Mouse (Mus musculus) ES-Bruce4 (cell line): ENCODE data around the gene Lmo7. TPM values are rescaled to one million over a fixed set of nuclear protein-coding genes. Genes with fewer than 3 reads are reported as not detected.

Source experiments
- H3K27ac ChIP-seq: 2 replicates; pipeline ENCODE4 v1.5.1; 2012; ENCODE audit warnings: low read length, inconsistent platforms; ENCODE audit not compliant: insufficient read depth
- H3K27me3 ChIP-seq: 2 replicates; pipeline ENCODE4 v1.6.1; 2012; ENCODE audit warnings: mild to moderate bottlenecking, low read length, inconsistent platforms; ENCODE audit not compliant: control insufficient read depth, poor library complexity, insufficient read depth, severe bottlenecking
- H3K36me3 ChIP-seq: 2 replicates; pipeline ENCODE4 v1.6.1; 2012; ENCODE audit warnings: inconsistent platforms, mild to moderate bottlenecking, low read length, moderate library complexity; ENCODE audit not compliant: control insufficient read depth, poor library complexity, insufficient read depth, severe bottlenecking
- H3K4me1 ChIP-seq: one replicate; pipeline ENCODE4 v1.8.1; 2011; ENCODE audit warnings: low read length; ENCODE audit not compliant: control insufficient read depth, insufficient read depth
- H3K4me3 ChIP-seq: 2 replicates; pipeline ENCODE4 v1.5.1; 2011; ENCODE audit warnings: low read depth, mild to moderate bottlenecking, low read length
- H3K9ac ChIP-seq: 2 replicates; pipeline ENCODE4 v1.6.1; 2012; ENCODE audit warnings: low read depth, mild to moderate bottlenecking, inconsistent platforms; ENCODE audit not compliant: poor library complexity, severe bottlenecking
- H3K9me3 ChIP-seq: replicated peaks from 2 replicates; pipeline ENCODE4 v1.6.1; 2012; ENCODE audit warnings: mild to moderate bottlenecking, low read length, inconsistent platforms; ENCODE audit not compliant: control insufficient read depth, poor library complexity, insufficient read depth, severe bottlenecking
- CTCF ChIP-seq: IDR thresholded peaks from one replicate; pipeline ENCODE4 v1.8.1; 2011; ENCODE audit warnings: low read depth, low read length
- EP300 ChIP-seq: IDR thresholded peaks from 2 replicates; pipeline ENCODE4 v1.6.1; 2011; ENCODE audit warnings: low read depth, low read length; ENCODE audit not compliant: insufficient read depth
- POLR2A ChIP-seq: IDR thresholded peaks from one replicate; pipeline ENCODE4 v1.8.1; 2011; ENCODE audit warnings: low read length; ENCODE audit not compliant: insufficient read depth
- polyA plus RNA-seq: library from polyadenylated mRNA; stranded (reverse); fragments of >200 nt; gene quantifications from 2 replicates; pipeline ENCODE4 v1.2.4, GENCODE M21; 2011; ENCODE audit warnings: low read depth; ENCODE audit not compliant: missing spikeins, insufficient read depth, insufficient read length

The Lmo7 gene
- polyA plus RNA-seq, 1 experiment = 28.2 TPM

DNA sequence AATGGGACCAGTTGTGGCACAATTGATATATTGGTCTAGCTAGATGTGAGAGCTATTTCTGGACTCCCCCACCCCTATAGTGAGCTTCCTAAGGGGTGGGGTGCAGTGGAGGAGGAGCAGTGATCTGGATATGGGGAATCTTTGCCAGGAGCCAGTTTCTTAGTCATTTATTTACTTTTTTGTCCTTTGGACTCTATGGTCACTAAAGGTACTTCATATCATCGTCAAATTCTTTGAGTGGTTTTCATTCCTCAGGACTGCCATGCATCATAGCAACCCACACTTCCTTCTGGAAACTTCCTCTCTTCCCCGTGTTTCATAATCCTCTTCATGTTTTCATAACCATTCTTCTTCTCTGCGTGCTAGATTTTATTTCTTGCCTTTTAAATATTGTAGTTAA, 104.4 kb downstream of the Lmo7 start:
- Histone ChIP-seq H3K9me3 (no peaks in the 10 kb centered on the region), H3K27me3 (no peaks in the 10 kb centered on the region), H3K4me3 (no peak overlapping the region), H3K27ac (no peak overlapping the region), H3K4me1 (no peaks in the 10 kb centered on the region), H3K9ac (no peak overlapping the region), H3K36me3 (no peaks in the 10 kb centered on the region)
- TF ChIP-seq EP300 = no peak

DNA sequence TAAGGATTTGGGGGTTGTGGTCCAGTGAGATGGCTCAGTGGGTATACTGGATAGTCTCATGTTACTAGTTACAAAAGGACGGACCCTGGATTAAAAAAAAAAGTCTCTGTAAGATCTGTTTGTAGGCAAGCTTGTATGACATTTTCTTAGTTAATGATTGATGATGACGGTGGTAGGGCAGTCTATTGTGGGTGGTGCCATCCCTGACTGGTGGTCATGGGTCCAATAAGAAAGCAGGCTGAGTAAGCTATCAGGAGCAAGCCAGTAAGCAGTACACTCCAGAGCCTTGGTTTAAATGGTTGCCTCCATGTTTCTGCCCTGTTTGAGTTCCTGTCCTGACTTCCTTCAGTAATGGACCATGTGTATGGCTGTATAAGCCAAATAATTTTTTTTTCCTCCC, 106.6 kb downstream of the Lmo7 start:
- TF ChIP-seq POLR2A (no peak), CTCF (no peak), EP300 (no peak)
- Histone ChIP-seq H3K27ac (no peak overlapping the region), H3K4me3 (no peak overlapping the region), H3K9me3 (no peaks in the 10 kb centered on the region), H3K4me1 (no peaks in the 10 kb centered on the region), H3K27me3 (no peaks in the 10 kb centered on the region), H3K9ac (no peak overlapping the region), H3K36me3 (no peaks in the 10 kb centered on the region)

DNA sequence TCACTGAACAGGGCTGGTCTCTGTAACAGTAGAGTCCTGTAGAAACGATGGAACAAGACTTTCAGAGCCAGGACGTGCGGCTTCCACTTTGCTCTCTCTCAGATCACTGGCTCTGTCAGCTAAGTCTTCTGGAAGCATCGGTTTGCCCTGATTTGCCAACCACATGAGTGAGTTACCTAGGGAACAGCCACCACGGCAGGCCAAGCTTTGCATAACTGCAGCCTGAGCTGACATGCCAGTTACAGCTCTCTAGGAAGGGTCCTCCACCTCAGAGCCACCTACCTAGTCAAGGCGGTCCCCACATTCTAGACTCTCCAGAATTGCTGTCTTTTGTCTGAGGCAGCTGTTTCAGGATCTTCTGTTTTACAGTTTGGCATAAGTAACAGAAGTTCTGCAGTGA, 107.4 kb downstream of the Lmo7 start:
- H3K27me3 ChIP-seq = no peaks in the 10 kb centered on the region
- TF ChIP-seq CTCF (no peak), EP300 (no peak), POLR2A (no peak)
- no peaks in the 10 kb centered on the region for H3K9me3 ChIP-seq
- no peak overlapping the region for H3K27ac ChIP-seq
- no peaks in the 10 kb centered on the region for H3K4me1 ChIP-seq
- H3K9ac ChIP-seq = no peak overlapping the region
- no peaks in the 10 kb centered on the region for H3K36me3 ChIP-seq
- no peak overlapping the region for H3K4me3 ChIP-seq

DNA sequence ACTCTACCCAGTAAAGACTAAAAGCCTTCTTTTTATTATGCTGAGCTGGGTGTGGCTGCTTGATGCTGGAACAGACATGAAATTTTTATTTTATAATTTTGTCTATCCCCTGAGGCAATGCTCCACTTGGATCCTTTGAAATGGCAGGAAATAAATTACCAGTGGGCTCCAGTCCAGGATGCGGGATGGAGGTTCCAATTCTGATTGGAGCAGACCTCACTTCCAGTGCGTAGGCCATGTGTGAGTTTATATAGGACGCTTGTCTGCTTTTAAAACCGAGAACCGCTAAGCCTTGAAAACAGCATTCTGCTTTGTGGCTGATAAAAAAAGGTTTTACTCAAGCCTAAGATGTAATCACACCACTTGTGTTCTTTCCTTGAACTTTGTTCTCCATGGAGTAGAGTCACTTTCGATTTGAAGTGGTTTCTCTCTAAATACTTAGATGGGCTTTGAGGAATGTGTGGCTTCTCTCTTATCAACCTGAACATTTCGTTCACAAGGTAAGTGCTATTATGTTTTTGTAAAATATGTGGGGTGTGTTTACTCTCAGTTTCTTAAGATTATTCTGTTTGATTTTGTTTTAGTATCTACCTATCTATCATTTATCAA, 108.6 kb downstream of the Lmo7 start:
- Histone ChIP-seq H3K27me3 (no peaks in the 10 kb centered on the region), H3K9me3 (no peaks in the 10 kb centered on the region), H3K27ac (no peak overlapping the region), H3K4me3 (no peak overlapping the region), H3K36me3 (no peaks in the 10 kb centered on the region), H3K4me1 (no peaks in the 10 kb centered on the region), H3K9ac (no peak overlapping the region)
- TF ChIP-seq EP300 (no peak), POLR2A (no peak), CTCF (no peak)

DNA sequence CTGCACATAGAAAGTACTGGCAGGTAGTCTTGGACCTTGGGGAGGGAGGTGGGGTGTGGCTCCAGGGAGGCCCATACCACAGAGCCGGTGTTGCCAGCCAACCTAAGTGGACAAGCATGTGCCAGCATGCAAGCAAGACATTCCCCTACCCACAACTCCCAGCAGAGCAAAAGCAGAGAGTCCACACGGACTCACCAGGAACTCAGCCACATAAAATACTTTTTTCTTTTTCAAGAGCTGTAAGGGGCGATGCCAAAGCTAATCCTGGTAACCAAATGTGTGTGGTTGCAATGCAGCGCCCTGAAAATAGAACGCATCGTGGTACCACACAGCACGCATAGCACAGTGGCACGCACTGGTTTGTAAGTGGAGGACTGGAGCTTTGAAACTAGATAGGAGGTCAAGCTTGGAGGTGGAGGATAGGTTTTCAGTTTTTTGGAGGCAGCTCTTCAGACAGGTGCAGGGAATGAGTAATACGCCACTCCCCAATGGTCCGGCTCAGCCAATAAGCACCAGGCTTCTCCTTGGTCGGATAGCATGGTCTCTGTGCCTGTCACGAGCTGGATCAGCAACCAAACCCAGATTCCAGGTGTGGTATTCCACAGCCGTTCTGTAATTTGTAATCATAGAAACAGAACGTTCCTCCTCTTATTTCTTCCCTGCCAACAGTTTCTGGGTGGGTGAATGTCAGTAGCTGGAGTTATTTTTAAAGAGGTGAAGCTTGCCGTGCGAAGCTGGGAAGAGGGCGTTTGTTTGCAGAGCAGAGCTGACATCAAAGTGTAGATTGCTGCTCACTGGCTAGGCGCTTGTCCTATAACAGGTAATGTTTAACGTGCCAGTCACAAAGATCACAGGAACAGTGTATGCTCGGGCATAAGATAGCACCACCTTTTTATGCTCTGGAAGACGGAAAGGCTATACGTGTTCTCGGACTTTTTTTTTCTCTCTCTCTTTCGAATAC, 110.3 kb downstream of the Lmo7 start:
- Histone ChIP-seq H3K27ac (no peak overlapping the region), H3K27me3 (no peaks in the 10 kb centered on the region), H3K9me3 (no peaks in the 10 kb centered on the region), H3K4me3 (no peak overlapping the region), H3K9ac (no peak overlapping the region), H3K36me3 (no peaks in the 10 kb centered on the region), H3K4me1 (no peaks in the 10 kb centered on the region)
- TF ChIP-seq POLR2A (no peak), CTCF (no peak), EP300 (no peak)

DNA sequence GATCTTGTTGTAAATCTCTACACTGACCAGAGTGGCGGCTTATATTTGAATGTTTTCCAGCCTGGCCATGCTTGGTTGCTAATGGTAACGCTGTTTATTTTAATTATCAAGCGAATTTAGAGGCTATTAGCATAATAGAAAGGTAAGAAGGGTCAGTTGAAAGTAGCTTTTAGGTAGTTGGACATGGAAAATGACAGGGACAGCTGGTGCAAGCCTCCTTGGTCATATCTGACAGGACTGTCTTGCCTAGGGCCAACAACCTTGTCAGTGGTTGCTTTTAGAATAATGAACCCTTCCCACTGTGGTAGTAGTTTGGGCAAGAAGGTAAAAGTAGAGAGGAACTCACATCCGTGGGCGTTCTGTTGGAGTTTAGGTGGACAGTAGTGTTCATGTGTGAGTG, 111.5 kb downstream of the Lmo7 start:
- Histone ChIP-seq H3K27me3 (no peaks in the 10 kb centered on the region), H3K36me3 (no peaks in the 10 kb centered on the region), H3K4me1 (no peaks in the 10 kb centered on the region), H3K9ac (no peak overlapping the region), H3K27ac (no peak overlapping the region), H3K4me3 (no peak overlapping the region), H3K9me3 (no peaks in the 10 kb centered on the region)
- no peak for TF ChIP-seq POLR2A
- no peak for TF ChIP-seq CTCF
- TF ChIP-seq EP300 = no peak
